Mouse (Mus musculus): ENCODE data around the gene E130114P18Rik.

DNA sequence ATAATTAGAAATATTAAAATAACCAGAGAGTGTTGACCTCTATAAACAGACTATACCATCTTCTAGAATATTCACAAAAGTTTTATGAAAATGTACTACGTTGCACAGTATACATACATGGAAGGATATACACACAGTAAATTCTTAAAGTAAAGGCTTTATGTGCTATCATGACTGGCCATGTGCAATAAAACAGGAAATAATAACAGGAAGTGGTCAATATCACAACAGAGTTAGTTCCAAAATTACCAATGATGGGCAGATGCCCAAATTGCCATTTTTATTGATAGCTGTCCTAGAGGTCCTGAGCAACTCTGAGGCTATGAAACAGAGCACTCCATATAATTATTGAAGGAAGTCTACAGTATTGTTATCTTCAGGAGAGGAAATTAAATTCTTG lies 180.4 kb downstream of the E130114P18Rik start:
- TF ChIP-seq CTCF (IDR thresholded peaks at IDR 0.05; ENCODE audit: control insufficient read depth, insufficient read depth, insufficient replicate concordance, low read depth, low read length) = no peak
- no peak for TF ChIP-seq POLR2A (IDR thresholded peaks at IDR 0.05; ENCODE audit: control insufficient read depth, low read depth, low read length)
